Mouse (Mus musculus) gastrocnemius, adult 18-20 months (tissue): ENCODE measurements around the gene Anxa6. TPM values are rescaled to one million over a fixed set of nuclear protein-coding genes. Genes with fewer than 3 reads are reported as not detected.

ENCODE experiments used
- DNase-seq: peaks from one replicate; pipeline ENCODE4 v3.0.0; 2021; ENCODE audit warnings: low spot score
- total RNA-seq, 2 experiments: library from RNA; stranded (reverse); gene quantifications; 2 replicates each; pipeline ENCODE4 v1.2.3; 2021

The Anxa6 gene
- total RNA-seq, 2 experiments from 2014 or later = 169 to 174 TPM

DNA sequence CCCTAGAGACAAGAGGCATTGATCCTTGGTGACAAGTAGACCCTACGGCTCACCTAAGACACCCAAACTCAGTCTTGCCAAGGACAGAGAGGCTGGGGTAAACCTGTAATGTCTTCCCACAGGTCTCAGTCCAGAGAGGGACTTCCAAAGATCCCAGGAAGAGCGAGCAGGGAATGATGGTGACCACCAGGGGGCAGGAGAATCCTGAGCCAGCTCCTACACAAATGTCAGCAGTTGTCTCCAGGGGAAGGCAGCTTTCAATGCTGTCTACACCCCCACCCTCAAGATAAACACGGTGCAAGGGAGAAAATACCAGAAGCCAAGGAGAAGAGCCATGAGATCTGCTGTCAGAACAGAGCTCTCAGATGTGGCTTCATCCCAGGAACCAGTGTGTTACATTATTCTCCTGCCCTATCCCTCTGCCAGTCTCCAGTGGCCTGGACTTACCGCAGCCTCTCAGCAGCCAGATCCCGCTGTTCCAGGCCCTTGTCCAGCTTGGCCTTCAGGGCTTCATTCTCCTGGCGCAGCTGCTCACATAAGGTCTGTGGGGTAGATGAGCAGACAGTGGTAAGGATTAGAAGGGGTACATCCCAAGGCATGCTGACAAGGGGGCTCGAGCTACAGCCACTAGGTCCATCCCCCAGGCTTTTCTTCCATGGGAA lies 102.8 kb downstream of the Anxa6 start:
- DNase-seq = peak; percentile 46

DNA sequence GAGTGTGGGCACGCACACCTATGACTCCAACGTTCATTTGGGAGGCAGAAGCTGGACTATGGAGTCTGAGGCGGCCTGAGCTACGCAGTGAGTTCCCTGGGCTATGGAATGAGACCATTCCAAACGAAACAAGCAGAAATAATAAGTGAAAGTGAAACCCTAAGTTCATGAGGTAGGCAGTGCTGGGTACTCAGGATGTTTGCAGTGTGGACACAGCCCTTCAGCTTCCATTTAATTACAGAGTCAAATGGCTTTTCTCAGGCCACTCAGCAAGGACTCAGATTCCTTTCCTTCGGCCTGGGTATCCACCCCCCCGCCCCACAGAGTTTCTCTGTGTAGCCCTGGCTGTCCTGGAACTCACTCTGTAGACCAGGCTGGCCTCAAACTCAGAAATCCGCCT lies 103.5 kb downstream of the Anxa6 start:
- DNase-seq = no peak

DNA sequence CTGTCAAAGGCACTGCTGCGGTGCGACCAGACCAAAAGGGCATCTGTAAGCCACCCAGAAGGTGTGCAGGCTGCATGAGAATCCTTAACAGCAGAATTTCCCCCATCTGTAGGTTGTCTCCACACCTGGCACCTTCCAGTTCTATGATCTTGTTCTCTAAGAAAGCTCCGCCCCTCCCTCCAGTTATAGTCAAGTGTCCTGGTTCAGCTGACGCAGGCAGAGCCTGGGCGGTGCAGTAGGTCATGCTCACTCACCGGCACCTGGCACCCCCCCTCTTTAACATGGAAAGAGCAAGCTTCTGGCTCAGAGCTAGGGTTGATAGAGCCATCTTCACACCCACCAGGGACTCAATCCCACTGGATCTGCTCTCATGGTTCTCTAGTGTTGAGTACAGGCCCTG lies 104.0 kb downstream of the Anxa6 start:
- no peak for DNase-seq

Other genes starting within 250 kb of the Anxa6 start
- 10 to 100 TPM; 14.2 to 17.1 TPM for gene Cdc42se2, start 245.8 kb downstream of the Anxa6 start, total RNA-seq
- gene Lyrm7, start 172.5 kb downstream of the Anxa6 start, total RNA-seq = 10 to 100 TPM; 18.6 to 19.1 TPM
- 100 to 1,000 TPM; 192 to 203 TPM for gene Hint1, start 167.1 kb downstream of the Anxa6 start, total RNA-seq
- 100 to 1,000 TPM in 1 of 2 experiments, 10 to 100 TPM in 1; 98.9 to 187 TPM for gene Gpx3, start 131.0 kb downstream of the Anxa6 start, total RNA-seq
- gene Tnip1, start 70.5 kb downstream of the Anxa6 start, total RNA-seq = 10 to 100 TPM; 35.9 to 36.3 TPM
- 1 to 10 TPM; 3.0 to 3.3 TPM for gene Ccdc69, start 44.7 kb upstream of the Anxa6 start, total RNA-seq
- 1 to 10 TPM; 8.2 TPM for gene Gm2a, start 64.7 kb upstream of the Anxa6 start, total RNA-seq
- gene Slc36a3, start 118.3 kb upstream of the Anxa6 start, total RNA-seq = not detected
- gene Slc36a2, start 151.6 kb upstream of the Anxa6 start, total RNA-seq = 1 to 10 TPM in 1 of 2 experiments, under 1 TPM in 1; 0.66 to 1.4 TPM
- gene Slc36a1, start 170.9 kb upstream of the Anxa6 start, total RNA-seq = 1 to 10 TPM; 5.3 to 6.4 TPM